Mouse (Mus musculus): ENCODE measurements around the gene Olfr1247. TPM values are rescaled to one million over a fixed set of nuclear protein-coding genes. Genes with fewer than 3 reads are reported as not detected.
"Not testable (repeated sequence)": the region's sequence is repeated elsewhere in the genome, so short reads cannot be mapped to it uniquely, and the experiment has no call there.

Olfr1247 gene
- total and polyA plus RNA-seq, 3 experiments, result not detected

DNA sequence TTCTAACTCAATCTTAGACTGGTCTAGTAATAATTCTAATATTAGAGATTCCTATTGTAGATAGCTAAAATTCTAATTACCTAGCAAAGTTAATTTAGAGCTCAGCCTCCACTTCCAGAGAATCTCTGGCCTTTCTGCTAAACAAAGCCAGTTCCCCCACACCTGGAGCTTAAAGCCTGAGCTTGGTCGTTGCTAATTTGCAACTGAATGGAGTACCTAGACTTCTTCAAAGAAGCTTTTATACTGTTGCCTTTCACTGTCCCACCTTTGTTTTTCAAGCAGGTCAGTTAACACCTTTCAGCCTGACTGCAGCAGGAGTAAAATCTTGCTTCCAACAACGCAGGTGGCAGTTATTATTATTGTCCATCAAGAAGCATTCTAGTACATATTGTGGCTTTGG, 51.2 kb downstream of the Olfr1247 start:
- not testable (repeated sequence) for H3K27me3 ChIP-seq (ENCODE audit: control insufficient read depth in 1 of 2, insufficient read depth in 2 of 2, low read length in 2 of 2); H3K27ac ChIP-seq (ENCODE audit: control insufficient read depth, low read depth, low read length); H3K4me1 ChIP-seq (ENCODE audit: control insufficient read depth in 1 of 2, insufficient read depth in 2 of 2, low read length in 2 of 2); DNase-seq (ENCODE audit: low read depth, low spot score); H3K79me2 ChIP-seq (ENCODE audit: control insufficient read depth, insufficient read depth, low read length, poor library complexity); H3K4me3 ChIP-seq (ENCODE audit: control insufficient read depth in 1 of 2, insufficient read depth in 1 of 2, low read depth in 2 of 2, low read length in 2 of 2); H3K9ac ChIP-seq (ENCODE audit: control insufficient read depth, low read depth, low read length, poor library complexity, severe bottlenecking); H3K36me3 ChIP-seq (ENCODE audit: control insufficient read depth in 1 of 2, insufficient read depth in 2 of 2, low read length in 2 of 2); H3K9me3 ChIP-seq (replicated peaks; ENCODE audit: insufficient read depth, low read length)

Other genes with a start within 250 kb of the Olfr1247 start
- gene Olfr1234, start 249.3 kb downstream of the Olfr1247 start, total RNA-seq (2012; rRNA removed), result not detected in 2 replicates
- not detected for gene Olfr1234, start 249.3 kb downstream of the Olfr1247 start, polyA plus RNA-seq (2012; ENCODE audit: insufficient read depth in 1 of 2, insufficient read length in 2 of 2, low read depth in 1 of 2, low replicate concordance in 2 of 2, missing spikeins in 1 of 2)
- gene Olfr1238, start 204.5 kb downstream of the Olfr1247 start, total RNA-seq (2012; rRNA removed), result not detected in 2 replicates
- under 1 TPM in 1 of 2 experiments, not detected in 1; 0.01 TPM for gene Olfr1238, start 204.5 kb downstream of the Olfr1247 start, polyA plus RNA-seq (2012; ENCODE audit: insufficient read depth in 1 of 2, insufficient read length in 2 of 2, low read depth in 1 of 2, low replicate concordance in 2 of 2, missing spikeins in 1 of 2)
- not detected in 2 replicates for gene Olfr1239, start 193.7 kb downstream of the Olfr1247 start, total RNA-seq (2012; rRNA removed)
- not detected for gene Olfr1239, start 193.7 kb downstream of the Olfr1247 start, polyA plus RNA-seq (2012; ENCODE audit: insufficient read depth in 1 of 2, insufficient read length in 2 of 2, low read depth in 1 of 2, low replicate concordance in 2 of 2, missing spikeins in 1 of 2)
- not detected in 2 replicates for gene Olfr1240, start 171.1 kb downstream of the Olfr1247 start, total RNA-seq (2012; rRNA removed)
- not detected for gene Olfr1240, start 171.1 kb downstream of the Olfr1247 start, polyA plus RNA-seq (2012; ENCODE audit: insufficient read depth in 1 of 2, insufficient read length in 2 of 2, low read depth in 1 of 2, low replicate concordance in 2 of 2, missing spikeins in 1 of 2)
- gene Olfr1241, start 127.0 kb downstream of the Olfr1247 start, total RNA-seq (2012; rRNA removed), result not detected in 2 replicates
- gene Olfr1241, start 127.0 kb downstream of the Olfr1247 start, polyA plus RNA-seq (2012; ENCODE audit: insufficient read depth in 1 of 2, insufficient read length in 2 of 2, low read depth in 1 of 2, low replicate concordance in 2 of 2, missing spikeins in 1 of 2), result not detected
- not detected in 2 replicates for gene Olfr1242, start 115.8 kb downstream of the Olfr1247 start, total RNA-seq (2012; rRNA removed)
- not detected for gene Olfr1242, start 115.8 kb downstream of the Olfr1247 start, polyA plus RNA-seq (2012; ENCODE audit: insufficient read depth in 1 of 2, insufficient read length in 2 of 2, low read depth in 1 of 2, low replicate concordance in 2 of 2, missing spikeins in 1 of 2)
- gene Olfr1243, start 82.6 kb downstream of the Olfr1247 start, total RNA-seq (2012; rRNA removed), result not detected in 2 replicates
- not detected for gene Olfr1243, start 82.6 kb downstream of the Olfr1247 start, polyA plus RNA-seq (2012; ENCODE audit: insufficient read depth in 1 of 2, insufficient read length in 2 of 2, low read depth in 1 of 2, low replicate concordance in 2 of 2, missing spikeins in 1 of 2)
- not detected in 2 replicates for gene Olfr1245, start 35.7 kb downstream of the Olfr1247 start, total RNA-seq (2012; rRNA removed)
- not detected for gene Olfr1245, start 35.7 kb downstream of the Olfr1247 start, polyA plus RNA-seq (2012; ENCODE audit: insufficient read depth in 1 of 2, insufficient read length in 2 of 2, low read depth in 1 of 2, low replicate concordance in 2 of 2, missing spikeins in 1 of 2)
- not detected in 2 replicates for gene Olfr1246, start 21.0 kb downstream of the Olfr1247 start, total RNA-seq (2012; rRNA removed)
- gene Olfr1246, start 21.0 kb downstream of the Olfr1247 start, polyA plus RNA-seq (2012; ENCODE audit: insufficient read depth in 1 of 2, insufficient read length in 2 of 2, low read depth in 1 of 2, low replicate concordance in 2 of 2, missing spikeins in 1 of 2), result not detected
- not detected in 2 replicates for gene Olfr1248, start 4.1 kb upstream of the Olfr1247 start, total RNA-seq (2012; rRNA removed)
- gene Olfr1248, start 4.1 kb upstream of the Olfr1247 start, polyA plus RNA-seq (2012; ENCODE audit: insufficient read depth in 1 of 2, insufficient read length in 2 of 2, low read depth in 1 of 2, low replicate concordance in 2 of 2, missing spikeins in 1 of 2), result not detected
- gene Olfr1249, start 20.9 kb upstream of the Olfr1247 start, total RNA-seq (2012; rRNA removed), result not detected in 2 replicates
- gene Olfr1249, start 20.9 kb upstream of the Olfr1247 start, polyA plus RNA-seq (2012; ENCODE audit: insufficient read depth in 1 of 2, insufficient read length in 2 of 2, low read depth in 1 of 2, low replicate concordance in 2 of 2, missing spikeins in 1 of 2), result not detected
- gene Olfr1250, start 47.3 kb upstream of the Olfr1247 start, total RNA-seq (2012; rRNA removed), result not detected in 2 replicates
- gene Olfr1250, start 47.3 kb upstream of the Olfr1247 start, polyA plus RNA-seq (2012; ENCODE audit: insufficient read depth in 1 of 2, insufficient read length in 2 of 2, low read depth in 1 of 2, low replicate concordance in 2 of 2, missing spikeins in 1 of 2), result not detected
- not detected in 2 replicates for gene Olfr1251, start 57.8 kb upstream of the Olfr1247 start, total RNA-seq (2012; rRNA removed)
- gene Olfr1251, start 57.8 kb upstream of the Olfr1247 start, polyA plus RNA-seq (2012; ENCODE audit: insufficient read depth in 1 of 2, insufficient read length in 2 of 2, low read depth in 1 of 2, low replicate concordance in 2 of 2, missing spikeins in 1 of 2), result not detected
- not detected in 2 replicates for gene Olfr1252, start 110.9 kb upstream of the Olfr1247 start, total RNA-seq (2012; rRNA removed)
- gene Olfr1252, start 110.9 kb upstream of the Olfr1247 start, polyA plus RNA-seq (2012; ENCODE audit: insufficient read depth in 1 of 2, insufficient read length in 2 of 2, low read depth in 1 of 2, low replicate concordance in 2 of 2, missing spikeins in 1 of 2), result not detected
- not detected in 2 replicates for gene Olfr1253, start 143.0 kb upstream of the Olfr1247 start, total RNA-seq (2012; rRNA removed)
- not detected for gene Olfr1253, start 143.0 kb upstream of the Olfr1247 start, polyA plus RNA-seq (2012; ENCODE audit: insufficient read depth in 1 of 2, insufficient read length in 2 of 2, low read depth in 1 of 2, low replicate concordance in 2 of 2, missing spikeins in 1 of 2)
- not detected in 2 replicates for gene Olfr1254, start 179.5 kb upstream of the Olfr1247 start, total RNA-seq (2012; rRNA removed)
- gene Olfr1254, start 179.5 kb upstream of the Olfr1247 start, polyA plus RNA-seq (2012; ENCODE audit: insufficient read depth in 1 of 2, insufficient read length in 2 of 2, low read depth in 1 of 2, low replicate concordance in 2 of 2, missing spikeins in 1 of 2), result not detected
- not detected in 2 replicates for gene Olfr1255, start 197.9 kb upstream of the Olfr1247 start, total RNA-seq (2012; rRNA removed)
- gene Olfr1255, start 197.9 kb upstream of the Olfr1247 start, polyA plus RNA-seq (2012; ENCODE audit: insufficient read depth in 1 of 2, insufficient read length in 2 of 2, low read depth in 1 of 2, low replicate concordance in 2 of 2, missing spikeins in 1 of 2), result not detected
- gene Olfr1256, start 227.4 kb upstream of the Olfr1247 start, total RNA-seq (2012; rRNA removed), result not detected in 2 replicates
- not detected for gene Olfr1256, start 227.4 kb upstream of the Olfr1247 start, polyA plus RNA-seq (2012; ENCODE audit: insufficient read depth in 1 of 2, insufficient read length in 2 of 2, low read depth in 1 of 2, low replicate concordance in 2 of 2, missing spikeins in 1 of 2)
- not detected in 2 replicates for gene Olfr48, start 234.1 kb upstream of the Olfr1247 start, total RNA-seq (2012; rRNA removed)
- gene Olfr48, start 234.1 kb upstream of the Olfr1247 start, polyA plus RNA-seq (2012; ENCODE audit: insufficient read depth in 1 of 2, insufficient read length in 2 of 2, low read depth in 1 of 2, low replicate concordance in 2 of 2, missing spikeins in 1 of 2), result not detected